Mouse (Mus musculus) C2C12 (cell line): ENCODE data around the gene Opa1. TPM values are rescaled to one million over a fixed set of nuclear protein-coding genes. Genes with fewer than 3 reads are reported as not detected.

ENCODE experiments used
- H3K27me3 ChIP-seq: one replicate; pipeline ENCODE4 v1.6.1; 2011; ENCODE audit not compliant: control insufficient read depth, insufficient read depth, insufficient read length
- H3K36me3 ChIP-seq: one replicate; pipeline ENCODE4 v1.6.1; 2011; ENCODE audit not compliant: control insufficient read depth, insufficient read depth
- H3K4me3 ChIP-seq: one replicate; pipeline ENCODE4 v1.5.1; 2011; ENCODE audit warnings: mild to moderate bottlenecking, control low read depth; ENCODE audit not compliant: poor library complexity, insufficient read depth, severe bottlenecking
- H3K79me2 ChIP-seq: one replicate; pipeline ENCODE4 v1.6.1; 2011; ENCODE audit not compliant: control insufficient read depth, insufficient read depth
- H3K79me3 ChIP-seq: one replicate; pipeline ENCODE4 v1.6.1; 2011; ENCODE audit warnings: low read depth, control low read depth
- H3ac ChIP-seq: one replicate; pipeline ENCODE3; 2011; ENCODE audit warnings: low read depth; ENCODE audit not compliant: control insufficient read depth, insufficient read length
- CEBPB ChIP-seq: IDR thresholded peaks from one replicate; pipeline ENCODE4 v1.6.1; 2011; ENCODE audit warnings: low read depth, mild to moderate bottlenecking, control low read depth, moderate library complexity
- CTCF ChIP-seq: IDR thresholded peaks from one replicate; pipeline ENCODE4 v1.5.1; 2011; ENCODE audit not compliant: control insufficient read depth, insufficient read depth, insufficient read length
- FOSL1 ChIP-seq: IDR thresholded peaks from one replicate; pipeline ENCODE4 v1.8.0; 2011; ENCODE audit warnings: mild to moderate bottlenecking, low read length; ENCODE audit not compliant: poor library complexity, insufficient read depth, severe bottlenecking
- MAX ChIP-seq: IDR thresholded peaks from one replicate; pipeline ENCODE4 v1.6.1; 2011; ENCODE audit warnings: mild to moderate bottlenecking, control low read depth
- MYOD1 ChIP-seq: IDR thresholded peaks from one replicate; pipeline ENCODE4 v1.6.1; 2011; ENCODE audit warnings: low read depth; ENCODE audit not compliant: control insufficient read depth, insufficient read length
- MYOG ChIP-seq: IDR thresholded peaks from one replicate; pipeline ENCODE4 v1.6.1; 2011; ENCODE audit not compliant: control insufficient read depth, insufficient read length; ENCODE audit errors: extremely low read depth
- USF1 ChIP-seq: IDR thresholded peaks from one replicate; pipeline ENCODE4 v1.6.1; 2011; ENCODE audit warnings: low read depth, mild to moderate bottlenecking, control low read depth, moderate library complexity
- polyA plus RNA-seq: library from polyadenylated mRNA; unstranded; fragments of >200 nt; fragmentation: generic; extraction: Trizol; gene quantifications from one replicate; pipeline ENCODE4 v1.2.1, GENCODE M21; 2012; ENCODE audit warnings: missing spikeins

Gene Opa1
- polyA plus RNA-seq, 1 experiment, result 13.8 TPM

- no peaks in the 10 kb centered on the region for H3K27me3 ChIP-seq
- no peak overlapping the region for H3K4me3 ChIP-seq
- no peak for TF ChIP-seq CTCF
- TF ChIP-seq MYOG, result no peak
- no peak for TF ChIP-seq USF1
- TF ChIP-seq MYOD1, result no peak
- no peak for TF ChIP-seq CEBPB
- TF ChIP-seq MAX, result no peak
- TF ChIP-seq FOSL1, result no peak
- no peaks in the 10 kb centered on the region for H3K36me3 ChIP-seq
- no peak overlapping the region for H3ac ChIP-seq
- no peaks in the 10 kb centered on the region for H3K79me3 ChIP-seq
- H3K79me2 ChIP-seq, result no peaks in the 10 kb centered on the region
Observed at GRCm38 (mm10) chr16:29666991-29667701, 88.0 kb downstream of the Opa1 start.

DNA sequence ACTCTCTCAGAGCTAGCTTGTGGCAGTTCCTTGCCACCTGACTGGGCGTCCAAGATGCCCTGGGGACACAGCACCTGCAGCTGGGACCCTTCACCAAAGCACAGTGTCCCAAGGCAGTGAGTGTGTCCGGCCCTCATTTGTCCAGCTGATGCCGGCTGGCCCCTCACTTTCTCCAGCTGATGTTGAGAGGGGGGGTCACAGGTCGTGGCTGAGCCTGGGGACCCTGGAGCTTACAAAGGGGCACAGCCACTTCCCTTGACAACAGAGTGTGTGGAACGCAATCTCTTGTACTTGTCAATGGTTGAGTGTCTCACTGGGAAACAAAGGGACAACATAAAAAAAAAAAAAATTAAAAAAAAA is 88.5 kb downstream of the Opa1 start:
- Histone ChIP-seq H3K36me3 (no peaks in the 10 kb centered on the region), H3K79me3 (no peaks in the 10 kb centered on the region), H3K4me3 (no peak overlapping the region), H3K79me2 (no peaks in the 10 kb centered on the region), H3ac (no peak overlapping the region), H3K27me3 (no peaks in the 10 kb centered on the region)
- TF ChIP-seq CTCF, result no peak
- no peak for TF ChIP-seq MYOD1
- TF ChIP-seq FOSL1, result no peak
- TF ChIP-seq CEBPB, result no peak
- TF ChIP-seq MAX, result no peak
- TF ChIP-seq MYOG, result no peak
- no peak for TF ChIP-seq USF1

- H3K36me3 ChIP-seq, result no peaks in the 10 kb centered on the region
- no peaks in the 10 kb centered on the region for H3K79me3 ChIP-seq
- no peak overlapping the region for H3K4me3 ChIP-seq
- H3K27me3 ChIP-seq, result no peaks in the 10 kb centered on the region
- H3K79me2 ChIP-seq, result no peaks in the 10 kb centered on the region
- no peak overlapping the region for H3ac ChIP-seq
- TF ChIP-seq MYOD1 (no peak), MAX (no peak), FOSL1 (no peak), CTCF (no peak)
Observed at GRCm38 (mm10) chr16:29668451-29668850, 89.3 kb downstream of the Opa1 start.

- Histone ChIP-seq H3K79me3 (no peaks in the 10 kb centered on the region), H3ac (no peak overlapping the region), H3K36me3 (no peaks in the 10 kb centered on the region), H3K79me2 (no peaks in the 10 kb centered on the region), H3K27me3 (no peaks in the 10 kb centered on the region), H3K4me3 (no peak overlapping the region)
- TF ChIP-seq CTCF, result no peak
- TF ChIP-seq MAX, result no peak
- TF ChIP-seq FOSL1, result no peak
- no peak for TF ChIP-seq MYOG
- TF ChIP-seq CEBPB, result no peak
Observed at GRCm38 (mm10) chr16:29670806-29671205, 91.7 kb downstream of the Opa1 start.

GRCm38 (mm10) chr16:29673230-29673629 is 94.1 kb downstream of the Opa1 start:
- TF ChIP-seq USF1 (no peak), MYOD1 (no peak), MYOG (no peak), CTCF (no peak), MAX (no peak), FOSL1 (no peak), CEBPB (no peak)
- H3K36me3 ChIP-seq, result no peaks in the 10 kb centered on the region
- no peaks in the 10 kb centered on the region for H3K27me3 ChIP-seq
- H3ac ChIP-seq, result no peak overlapping the region
- H3K4me3 ChIP-seq, result no peak overlapping the region
- H3K79me3 ChIP-seq, result no peaks in the 10 kb centered on the region
- no peaks in the 10 kb centered on the region for H3K79me2 ChIP-seq

DNA sequence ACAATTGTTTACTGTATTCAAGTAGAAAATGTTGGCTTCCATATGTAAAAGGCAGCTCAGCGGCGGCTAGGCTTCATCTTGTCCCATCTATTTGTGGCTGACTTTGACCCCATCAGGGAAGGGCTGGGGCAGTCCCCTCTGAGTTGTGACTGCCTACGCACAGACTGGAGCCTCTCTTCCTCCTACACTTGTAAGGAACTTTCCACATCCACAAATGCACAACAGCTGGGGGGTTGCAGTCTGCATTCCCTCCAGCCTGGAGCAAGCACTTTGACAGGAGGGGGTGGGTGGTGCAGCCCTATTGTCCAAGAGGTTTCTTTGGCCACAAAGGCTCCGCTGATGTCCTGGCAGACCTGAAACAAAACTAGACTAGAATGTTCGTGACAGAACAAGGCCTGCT is 100.5 kb downstream of the Opa1 start:
- H3K4me3 ChIP-seq, result no peak overlapping the region
- H3K79me2 ChIP-seq, result no peaks in the 10 kb centered on the region
- no peaks in the 10 kb centered on the region for H3K79me3 ChIP-seq
- no peak for TF ChIP-seq FOSL1
- no peak overlapping the region for H3ac ChIP-seq
- H3K27me3 ChIP-seq, result no peaks in the 10 kb centered on the region
- no peaks in the 10 kb centered on the region for H3K36me3 ChIP-seq
